Mouse (Mus musculus) gastrocnemius, adult 18-20 months (tissue): ENCODE results near the gene Rnf151. TPM values are rescaled to one million over a fixed set of nuclear protein-coding genes. Genes with fewer than 3 reads are reported as not detected.
"Not testable (repeated sequence)": the region's sequence is repeated elsewhere in the genome, so short reads cannot be mapped to it uniquely, and the experiment has no call there.

Source experiments
- DNase-seq: peaks from one replicate; pipeline ENCODE4 v3.0.0; 2021; ENCODE audit warnings: low spot score
- total RNA-seq, 2 experiments: library from RNA; stranded (reverse); gene quantifications; 2 replicates each; pipeline ENCODE4 v1.2.3; 2021

Rnf151 gene
- total RNA-seq, 2 experiments from 2014 or later = not detected

- DNase-seq = peak; percentile 95
Measured at GRCm38 (mm10) chr17:24669545-24670245, 48.2 kb downstream of the Rnf151 start, which contains the start of gene Zfp598. Zfp598 (plus strand) TSS chr17:24669687.

- DNase-seq = not testable (repeated sequence)
Measured at GRCm38 (mm10) chr17:24669214-24669544, 48.7 kb downstream of the Rnf151 start.

- DNase-seq = peak; percentile 64
Measured at GRCm38 (mm10) chr17:24667416-24667815, 50.4 kb downstream of the Rnf151 start.

- DNase-seq = not testable (repeated sequence)
Measured at GRCm38 (mm10) chr17:24667011-24667410, 50.9 kb downstream of the Rnf151 start.

Other genes starting within 250 kb of the Rnf151 start
- 10 to 100 TPM; 10.8 TPM for gene E4f1, start 247.8 kb downstream of the Rnf151 start, total RNA-seq
- gene Pgp, start 247.7 kb downstream of the Rnf151 start, total RNA-seq = 10 to 100 TPM; 47.6 to 52.1 TPM
- under 1 TPM in 1 of 2 experiments, not detected in 1; 0.31 TPM for gene Bricd5, start 244.2 kb downstream of the Rnf151 start, total RNA-seq
- gene Mlst8, start 239.0 kb downstream of the Rnf151 start, total RNA-seq = 10 to 100 TPM in 1 of 2 experiments, 1 to 10 TPM in 1; 9.9 to 11.1 TPM
- under 1 TPM; 0.09 to 0.17 TPM for gene Caskin1, start 229.5 kb downstream of the Rnf151 start, total RNA-seq
- 10 to 100 TPM; 25.7 to 29.7 TPM for gene Traf7, start 190.1 kb downstream of the Rnf151 start, total RNA-seq
- gene Rab26, start 183.9 kb downstream of the Rnf151 start, total RNA-seq = not detected
- 10 to 100 TPM; 12.8 to 21.4 TPM for gene Pkd1, start 168.2 kb downstream of the Rnf151 start, total RNA-seq
- 100 to 1,000 TPM in 1 of 2 experiments, 10 to 100 TPM in 1; 83.2 to 105 TPM for gene Tsc2, start 85.4 kb downstream of the Rnf151 start, total RNA-seq
- 1 to 10 TPM; 2.5 to 3.5 TPM for gene Nthl1, start 85.4 kb downstream of the Rnf151 start, total RNA-seq
- gene Slc9a3r2, start 67.7 kb downstream of the Rnf151 start, total RNA-seq = 10 to 100 TPM; 31.8 to 55.0 TPM
- not detected for gene Npw, start 59.6 kb downstream of the Rnf151 start, total RNA-seq
- 10 to 100 TPM; 23.1 to 25.4 TPM for gene Zfp598, start 48.4 kb downstream of the Rnf151 start, total RNA-seq
- under 1 TPM in 1 of 2 experiments, not detected in 1; 0.14 TPM for gene Syngr3, start 28.1 kb downstream of the Rnf151 start, total RNA-seq
- 10 to 100 TPM; 41.1 to 48.3 TPM for gene Gfer, start 21.9 kb downstream of the Rnf151 start, total RNA-seq
- under 1 TPM; 0.32 to 0.95 TPM for gene Noxo1, start 21.8 kb downstream of the Rnf151 start, total RNA-seq
- gene Tbl3, start 10.4 kb downstream of the Rnf151 start, total RNA-seq = 10 to 100 TPM; 15.4 to 16.0 TPM
- gene Rps2, start 53 bp upstream of the Rnf151 start, total RNA-seq = 100 to 1,000 TPM; 548 to 574 TPM
- 100 to 1,000 TPM; 428 to 481 TPM for gene Ndufb10, start 6.4 kb upstream of the Rnf151 start, total RNA-seq
- gene Rpl3l, start 9.8 kb upstream of the Rnf151 start, total RNA-seq = 100 to 1,000 TPM; 764 to 767 TPM
- gene Msrb1, start 18.6 kb upstream of the Rnf151 start, total RNA-seq = 100 to 1,000 TPM; 139 to 179 TPM
- gene Hs3st6, start 34.9 kb upstream of the Rnf151 start, total RNA-seq = not detected
- gene Meiob, start 86.2 kb upstream of the Rnf151 start, total RNA-seq = not detected
- 10 to 100 TPM; 67.9 to 72.7 TPM for gene Hagh, start 122.1 kb upstream of the Rnf151 start, total RNA-seq
- gene Fahd1, start 132.3 kb upstream of the Rnf151 start, total RNA-seq = 10 to 100 TPM; 45.2 to 48.3 TPM
- gene Igfals, start 147.9 kb upstream of the Rnf151 start, total RNA-seq = 1 to 10 TPM; 2.2 to 2.6 TPM
- gene Nubp2, start 168.3 kb upstream of the Rnf151 start, total RNA-seq = 10 to 100 TPM; 11.0 to 11.1 TPM
- gene Spsb3, start 168.6 kb upstream of the Rnf151 start, total RNA-seq = 10 to 100 TPM; 29.7 to 37.9 TPM
- gene Eme2, start 177.0 kb upstream of the Rnf151 start, total RNA-seq = 1 to 10 TPM; 6.5 to 8.4 TPM
- gene Mrps34, start 177.1 kb upstream of the Rnf151 start, total RNA-seq = 10 to 100 TPM; 79.4 to 86.3 TPM
- 10 to 100 TPM; 11.8 to 12.3 TPM for gene Nme3, start 178.4 kb upstream of the Rnf151 start, total RNA-seq
- gene Mapk8ip3, start 218.9 kb upstream of the Rnf151 start, total RNA-seq = 10 to 100 TPM; 13.2 to 14.5 TPM
- gene Jpt2, start 242.6 kb upstream of the Rnf151 start, total RNA-seq = 1 to 10 TPM; 3.9 to 5.9 TPM